Mouse (Mus musculus) adrenal gland, postnatal 36 days (tissue): ENCODE data around the gene Nxph2. TPM values are rescaled to one million over a fixed set of nuclear protein-coding genes. Genes with fewer than 3 reads are reported as not detected.

Source experiments
- DNase-seq, 2 experiments: peaks; one replicate each; pipeline ENCODE4 v3.0.0; 2021; ENCODE audit warnings: mixed read lengths in 1 of 2
- long read RNA-seq, 2 experiments: library from polyadenylated mRNA; stranded (forward); transcript quantifications; one replicate each; pipeline ENCODE4 v2.0.0; 2021; ENCODE audit warnings: borderline sequencing depth in 2 of 2
- total RNA-seq, 2 experiments: library from RNA; stranded (reverse); gene quantifications; 2 replicates each; pipeline ENCODE4 v1.2.3; 2021

The Nxph2 gene
- total RNA-seq = not detected
- long read RNA-seq, experiment 1 = 0 reads
- long read RNA-seq, experiment 2 = 0 reads

GRCm38 (mm10) chr2:23320746-23321585 lies at the start of gene Nxph2:
TSS of gene Nxph2 (plus strand) at chr2:23321246.
- DNase-seq = no peak

- peak; percentile 10 for DNase-seq
Measured at GRCm38 (mm10) chr2:23290991-23291390, 30.1 kb upstream of the Nxph2 start.

GRCm38 (mm10) chr2:23314869-23315268 lies 6.2 kb upstream of the Nxph2 start:
- no peak for DNase-seq

Other genes with a start within 250 kb of the Nxph2 start
- 1 to 10 TPM; 1.4 to 1.7 TPM for gene Mastl, start 165.2 kb upstream of the Nxph2 start, total RNA-seq
- gene Yme1l1, start 164.9 kb upstream of the Nxph2 start, total RNA-seq = 100 to 1,000 TPM; 115 to 126 TPM
- under 1 TPM in 1 of 2 experiments, not detected in 1; 0.13 TPM for gene 4931423N10Rik, start 113.8 kb upstream of the Nxph2 start, total RNA-seq